Mouse (Mus musculus) midbrain, embryonic 14.5 days (tissue): ENCODE data around the gene Csrp1. TPM values are rescaled to one million over a fixed set of nuclear protein-coding genes. Genes with fewer than 3 reads are reported as not detected.
A peak's percentile ranks its signal among the peaks of the same experiment; 100 is the strongest.

Source experiments
- ATAC-seq: fragments of 200-750 bp; cut with Nextera tagmentation; 2 replicates; pipeline ENCODE4 v1.8.0; 2017; ENCODE audit warnings: moderate number of reproducible peaks, moderate library complexity; ENCODE audit not compliant: low FRiP score, low TSS enrichment
- DNase-seq: peaks from one replicate; pipeline ENCODE4 v3.0.0-alpha.2; 2015
- H3K27ac ChIP-seq: fragments of 300-500 bp; sonication (generic); replicated peaks from 2 replicates; pipeline ENCODE4 v1.5.1; 2014; ENCODE audit warnings: mild to moderate bottlenecking, low read depth, low read length, moderate library complexity
- H3K27me3 ChIP-seq: fragments of 300-500 bp; sonication (generic); 2 replicates; pipeline ENCODE4 v1.6.1; 2014; ENCODE audit warnings: low read length, control low read depth, mixed read lengths; ENCODE audit not compliant: control insufficient read depth, insufficient read depth
- H3K36me3 ChIP-seq: fragments of 300-500 bp; sonication (generic); 2 replicates; pipeline ENCODE4 v1.6.1; 2014; ENCODE audit warnings: low read length, control low read depth; ENCODE audit not compliant: control insufficient read depth, insufficient read depth
- H3K4me1 ChIP-seq: fragments of 300-500 bp; sonication (generic); 2 replicates; pipeline ENCODE4 v1.6.1; 2014; ENCODE audit warnings: mild to moderate bottlenecking, antibody characterized with exemption, low read length, control low read depth; ENCODE audit not compliant: control insufficient read depth, insufficient read depth
- H3K4me2 ChIP-seq: fragments of 300-500 bp; sonication (generic); 2 replicates; pipeline ENCODE4 v1.6.1; 2014; ENCODE audit warnings: mild to moderate bottlenecking, low read length, moderate library complexity
- H3K4me3 ChIP-seq: fragments of 300-500 bp; sonication (generic); replicated peaks from 2 replicates; pipeline ENCODE4 v1.5.1; 2014; ENCODE audit warnings: low read depth, low read length
- H3K9ac ChIP-seq: fragments of 300-500 bp; sonication (generic); replicated peaks from 2 replicates; pipeline ENCODE4 v1.6.1; 2014; ENCODE audit warnings: mild to moderate bottlenecking, low read length, moderate library complexity
- H3K9me3 ChIP-seq: fragments of 300-500 bp; sonication (generic); 2 replicates; pipeline ENCODE4 v1.6.1; 2016; ENCODE audit warnings: low read length, control low read depth, mixed read lengths; ENCODE audit not compliant: control insufficient read depth
- WGBS: fragments of 180-500 bp; shearing (Covaris S2); extraction: QIAGEN DNeasy Blood & Tissue Kit; methylation state at CpG from one replicate; pipeline ENCODE4 v1.1.7; 2014; 5-methylcytosine and 5-hydroxymethylcytosine counted together
- polyA plus RNA-seq: library from polyadenylated mRNA; unstranded; fragments of >200 nt; fragmentation: Nextera tagmentation; extraction: Ambion mirVana; gene quantifications from 2 replicates; pipeline ENCODE4 v1.2.1, GENCODE M21; 2014

Csrp1 gene
- polyA plus RNA-seq, 1 experiment from 2014 or later, result 16.1 TPM

- WGBS, result 53% methylated on average over 2 of the region's 2 CpGs
- H3K4me3 ChIP-seq, result no peak overlapping the region
Measured at GRCm38 (mm10) chr1:135699892-135700291, 20.0 kb upstream of the Csrp1 start.

GRCm38 (mm10) chr1:135700605-135701004 is 19.3 kb upstream of the Csrp1 start:
- Histone ChIP-seq H3K9ac (no peak overlapping the region), H3K4me3 (no peak overlapping the region), H3K9me3 (no peaks in the 10 kb centered on the region), H3K27me3 (0 out of 2 replicates have a peak, but pooled peaks cover 3% of the 10 kb centered on the region), H3K36me3 (no peaks in the 10 kb centered on the region), H3K4me1 (peaks cover 10% of the 10 kb centered on the region), H3K4me2 (no peak overlapping the region), H3K27ac (no peak overlapping the region)
- WGBS, result under 1% methylated on average over 7 of the region's 7 CpGs
- ATAC-seq (peak; percentile 64; the same call in 1 of the 2 replicates), DNase-seq (peak; percentile 95)

More at GRCm38 (mm10) chr1:135699892-135700291, 20.0 kb upstream of the Csrp1 start:
- 0 out of 2 replicates have a peak, but pooled peaks cover 3% of the 10 kb centered on the region for H3K27me3 ChIP-seq
- H3K4me2 ChIP-seq, result peak overlapping the region; percentile 65
- peaks cover 10% of the 10 kb centered on the region for H3K4me1 ChIP-seq
- ATAC-seq (no peak), DNase-seq (no peak)
- no peaks in the 10 kb centered on the region for H3K9me3 ChIP-seq
- H3K27ac ChIP-seq, result no peak overlapping the region
- H3K9ac ChIP-seq, result no peak overlapping the region
- H3K36me3 ChIP-seq, result no peaks in the 10 kb centered on the region

GRCm38 (mm10) chr1:135701314-135701713 is 18.5 kb upstream of the Csrp1 start:
- DNase-seq, result no peak
- Histone ChIP-seq H3K27me3 (0 out of 2 replicates have a peak, but pooled peaks cover 3% of the 10 kb centered on the region), H3K9ac (no peak overlapping the region), H3K4me2 (no peak overlapping the region), H3K9me3 (no peaks in the 10 kb centered on the region), H3K27ac (no peak overlapping the region), H3K4me3 (no peak overlapping the region), H3K36me3 (no peaks in the 10 kb centered on the region), H3K4me1 (peaks cover 10% of the 10 kb centered on the region)
- 46% methylated on average over 3 of the region's 3 CpGs for WGBS
- no peak for ATAC-seq

- DNase-seq (no peak), ATAC-seq (no peak)
- H3K9me3 ChIP-seq, result no peaks in the 10 kb centered on the region
- H3K9ac ChIP-seq, result no peak overlapping the region
- no peak overlapping the region for H3K4me3 ChIP-seq
- H3K4me2 ChIP-seq, result no peak overlapping the region
- H3K36me3 ChIP-seq, result no peaks in the 10 kb centered on the region
- no peak overlapping the region for H3K27ac ChIP-seq
- WGBS, result 79% methylated on average over 2 of the region's 2 CpGs
- H3K4me1 ChIP-seq, result peaks cover 10% of the 10 kb centered on the region
- H3K27me3 ChIP-seq, result 0 out of 2 replicates have a peak, but pooled peaks cover 3% of the 10 kb centered on the region
Measured at GRCm38 (mm10) chr1:135702722-135703121, 17.1 kb upstream of the Csrp1 start.

GRCm38 (mm10) chr1:135704317-135704821 is 15.5 kb upstream of the Csrp1 start:
- H3K27ac ChIP-seq, result no peak overlapping the region
- ATAC-seq, result no peak
- H3K36me3 ChIP-seq, result no peaks in the 10 kb centered on the region
- no peak for DNase-seq
- H3K27me3 ChIP-seq, result no peaks in the 10 kb centered on the region
- 56% methylated on average over 3 of the region's 3 CpGs for WGBS
- H3K9ac ChIP-seq, result no peak overlapping the region
- H3K4me1 ChIP-seq, result peaks cover 2% of the 10 kb centered on the region; the same call in 1 of the 2 replicates
- H3K9me3 ChIP-seq, result no peaks in the 10 kb centered on the region
- H3K4me2 ChIP-seq, result no peak overlapping the region
- no peak overlapping the region for H3K4me3 ChIP-seq

GRCm38 (mm10) chr1:135708369-135708768 is 11.5 kb upstream of the Csrp1 start:
- Histone ChIP-seq H3K36me3 (no peaks in the 10 kb centered on the region), H3K9me3 (no peaks in the 10 kb centered on the region), H3K27me3 (no peaks in the 10 kb centered on the region), H3K4me3 (no peak overlapping the region), H3K27ac (no peak overlapping the region), H3K9ac (no peak overlapping the region), H3K4me1 (no peaks in the 10 kb centered on the region), H3K4me2 (no peak overlapping the region)
- DNase-seq (peak; percentile 49), ATAC-seq (no peak)
- WGBS, result 52% methylated on average over 4 of the region's 4 CpGs

- Histone ChIP-seq H3K4me3 (no peak overlapping the region), H3K27me3 (no peaks in the 10 kb centered on the region), H3K36me3 (no peaks in the 10 kb centered on the region), H3K9me3 (no peaks in the 10 kb centered on the region), H3K9ac (no peak overlapping the region), H3K4me1 (no peaks in the 10 kb centered on the region), H3K4me2 (no peak overlapping the region), H3K27ac (no peak overlapping the region)
- 63% methylated on average over 7 of the region's 7 CpGs for WGBS
- ATAC-seq (no peak), DNase-seq (no peak)
Measured at GRCm38 (mm10) chr1:135711126-135711525, 8.7 kb upstream of the Csrp1 start.

- WGBS, result 88% methylated on average over 9 of the region's 9 CpGs
- Histone ChIP-seq H3K36me3 (no peaks in the 10 kb centered on the region), H3K4me1 (no peaks in the 10 kb centered on the region), H3K9me3 (no peaks in the 10 kb centered on the region), H3K27me3 (no peaks in the 10 kb centered on the region), H3K4me3 (no peak overlapping the region), H3K9ac (no peak overlapping the region), H3K4me2 (no peak overlapping the region), H3K27ac (no peak overlapping the region)
- no peak for ATAC-seq
- no peak for DNase-seq
Measured at GRCm38 (mm10) chr1:135714028-135714815, 5.6 kb upstream of the Csrp1 start.
